Mouse (Mus musculus): ENCODE results near the gene Senp7.

DNA sequence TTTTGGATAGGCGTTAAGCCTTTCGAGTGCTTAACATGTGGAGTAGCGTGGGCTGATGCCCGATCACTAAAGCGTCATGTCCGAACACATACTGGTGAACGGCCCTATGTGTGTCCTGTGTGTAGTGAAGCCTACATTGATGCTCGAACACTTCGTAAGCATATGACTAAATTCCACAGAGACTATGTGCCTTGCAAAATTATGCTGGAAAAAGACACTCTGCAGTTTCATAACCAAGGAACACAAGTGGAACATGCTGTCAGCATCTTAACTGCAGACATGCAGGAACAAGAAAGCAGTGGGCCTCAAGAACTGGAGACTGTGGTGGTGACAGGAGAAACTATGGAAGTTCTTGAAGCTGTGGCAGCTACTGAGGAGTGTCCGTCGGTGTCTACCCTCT, 41.3 kb upstream of the Senp7 start:
- TF ChIP-seq POLR2A (IDR thresholded peaks at IDR 0.05; ENCODE audit: extremely low read depth, insufficient read depth, low read length) (no peak), CTCF (IDR thresholded peaks at IDR 0.05; ENCODE audit: low read depth, low read length) (no peak)
